Mouse (Mus musculus) adrenal gland, postnatal 4 days (tissue): ENCODE data around the gene Elovl5. TPM values are rescaled to one million over a fixed set of nuclear protein-coding genes. Genes with fewer than 3 reads are reported as not detected.

Source experiments
- DNase-seq, 2 experiments: peaks; one replicate each; pipeline ENCODE4 v3.0.0; 2021 to 2022; ENCODE audit warnings: low spot score in 2 of 2, mixed read lengths in 2 of 2
- total RNA-seq, 2 experiments: library from RNA; stranded (reverse); gene quantifications; 2 replicates each; pipeline ENCODE4 v1.2.3; 2021

The Elovl5 gene
- total RNA-seq, 2 experiments from 2014 or later = 226 to 250 TPM

GRCm38 (mm10) chr9:77953053-77953452, 35.9 kb downstream of the Elovl5 start:
- peak in 1 of 2 experiments; percentile 48 for DNase-seq

DNA sequence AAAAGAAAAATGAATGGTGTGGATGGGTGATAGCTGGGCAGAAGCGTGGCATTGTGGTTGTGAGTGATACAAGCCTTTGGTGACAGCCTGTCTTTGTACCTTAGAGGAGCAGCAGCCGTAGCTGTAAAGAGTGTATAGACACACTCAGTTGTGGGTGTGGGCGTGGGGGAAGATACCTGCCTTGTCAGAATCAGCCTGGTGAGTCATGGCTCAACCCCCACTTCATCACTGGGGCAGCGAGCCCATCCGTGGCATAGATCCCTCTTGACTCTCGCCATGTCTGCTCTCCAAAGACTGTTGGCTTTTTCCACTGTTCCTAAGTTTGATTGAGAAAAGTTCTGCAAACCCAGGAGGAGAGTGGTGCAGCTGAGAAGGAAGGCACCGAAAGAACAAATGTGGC, 37.3 kb downstream of the Elovl5 start:
- no peak for DNase-seq

DNA sequence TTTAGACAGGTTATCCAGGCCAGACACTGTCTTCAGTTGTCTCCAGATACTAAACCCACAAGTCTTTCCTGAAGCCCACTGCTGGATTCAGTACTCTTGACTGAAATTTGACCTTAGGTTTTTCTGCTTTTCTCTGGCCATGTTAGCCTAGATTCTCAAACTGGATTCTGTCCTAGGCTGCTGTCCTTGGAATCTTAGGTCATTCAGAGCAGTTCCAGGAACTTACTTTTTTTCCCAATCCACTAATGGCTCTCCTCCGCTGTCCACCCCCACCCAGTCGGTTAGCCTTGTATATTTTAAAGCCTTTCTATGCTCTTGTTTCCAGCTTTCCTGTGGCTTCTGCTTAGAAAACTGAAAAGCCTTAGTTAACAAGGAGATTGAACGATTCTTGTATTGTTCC, 37.8 kb downstream of the Elovl5 start:
- no peak for DNase-seq

GRCm38 (mm10) chr9:77955511-77955910, 38.3 kb downstream of the Elovl5 start:
- no peak for DNase-seq

GRCm38 (mm10) chr9:77955964-77956363, 38.8 kb downstream of the Elovl5 start:
- no peak for DNase-seq

DNA sequence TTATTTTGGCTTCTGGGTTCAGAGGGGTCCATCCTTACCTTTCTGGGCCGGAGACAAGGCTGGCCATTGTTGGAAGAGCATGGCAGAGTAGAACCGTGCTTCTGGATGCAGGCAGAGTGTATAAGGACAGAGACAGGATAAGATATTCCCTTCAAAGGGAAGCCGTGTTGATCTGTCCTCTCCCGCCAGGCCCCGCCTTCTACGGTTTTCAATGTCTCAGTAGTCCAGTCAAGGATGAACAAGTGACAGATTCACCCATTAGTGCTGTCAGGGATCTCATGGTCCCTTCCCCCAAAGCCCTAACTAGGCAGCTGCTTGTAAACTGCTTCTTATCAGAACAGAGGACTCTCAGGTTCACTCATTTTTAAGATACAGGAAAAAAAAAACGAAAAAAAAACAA, 41.2 kb downstream of the Elovl5 start:
- no peak for DNase-seq

- no peak for DNase-seq
These were observed 42.6 kb downstream of the Elovl5 start for GRCm38 (mm10) chr9:77959759-77960158.

GRCm38 (mm10) chr9:77961350-77961749, 44.2 kb downstream of the Elovl5 start:
- DNase-seq = no peak

DNA sequence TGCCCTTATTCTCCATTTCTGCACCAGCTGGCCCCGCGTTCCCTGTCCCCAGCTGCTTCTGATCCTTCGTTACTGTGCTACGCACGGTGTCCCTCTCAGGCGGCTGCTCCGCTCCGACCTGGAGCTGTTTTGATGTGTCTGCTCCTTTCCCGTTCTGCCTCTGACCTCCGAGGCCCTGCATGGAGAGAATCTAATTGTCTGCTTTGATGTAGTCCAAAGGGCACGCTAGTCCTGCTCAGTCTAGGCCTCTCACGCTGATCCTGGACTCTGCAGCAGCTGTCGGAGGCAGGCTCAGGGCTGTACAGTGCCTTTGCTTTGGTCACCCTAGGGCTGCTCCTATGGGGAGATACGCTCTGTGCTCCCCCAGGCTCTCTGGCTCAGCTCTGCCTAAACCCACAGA, 46.9 kb downstream of the Elovl5 start:
- no peak for DNase-seq

- no peak for DNase-seq
These were observed 48.1 kb downstream of the Elovl5 start for GRCm38 (mm10) chr9:77965287-77965686.

DNA sequence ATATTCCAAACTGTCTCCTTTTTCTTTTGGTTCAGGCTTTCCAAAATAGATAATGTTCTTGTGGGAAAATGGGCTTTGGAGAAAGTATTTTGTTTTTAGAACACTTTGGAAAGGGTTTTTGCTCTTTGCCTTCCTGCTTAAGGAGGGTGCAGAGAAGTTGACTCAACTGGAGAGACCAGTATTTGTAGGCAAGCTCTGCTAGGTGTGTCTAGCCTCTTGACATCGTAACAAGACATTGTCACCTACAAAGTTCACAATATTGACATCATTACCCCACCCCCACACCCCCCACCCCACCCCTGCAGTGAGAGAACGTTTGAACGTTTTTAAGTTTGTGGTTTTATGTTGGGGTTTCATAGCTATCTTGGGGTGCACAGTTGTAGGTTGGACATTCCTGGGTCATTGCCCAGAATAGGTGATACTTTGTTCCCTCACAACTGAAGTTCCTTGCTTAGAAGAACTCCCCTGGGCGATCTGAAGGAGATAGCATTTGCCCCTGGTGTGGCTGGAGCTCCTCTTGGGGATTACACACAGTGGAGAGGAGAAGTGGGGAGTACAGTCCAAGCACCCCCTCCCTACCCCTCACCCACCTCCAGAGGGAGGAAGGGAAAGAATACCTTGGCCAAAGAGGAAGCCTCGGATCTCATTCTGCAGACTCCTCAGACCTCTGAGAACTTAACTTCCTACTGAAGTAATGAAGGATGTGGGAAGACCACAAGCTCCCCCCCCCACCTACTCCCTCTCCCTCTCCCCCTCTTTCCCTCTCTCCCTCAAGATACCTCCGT, 48.8 kb downstream of the Elovl5 start:
- DNase-seq = no peak

DNA sequence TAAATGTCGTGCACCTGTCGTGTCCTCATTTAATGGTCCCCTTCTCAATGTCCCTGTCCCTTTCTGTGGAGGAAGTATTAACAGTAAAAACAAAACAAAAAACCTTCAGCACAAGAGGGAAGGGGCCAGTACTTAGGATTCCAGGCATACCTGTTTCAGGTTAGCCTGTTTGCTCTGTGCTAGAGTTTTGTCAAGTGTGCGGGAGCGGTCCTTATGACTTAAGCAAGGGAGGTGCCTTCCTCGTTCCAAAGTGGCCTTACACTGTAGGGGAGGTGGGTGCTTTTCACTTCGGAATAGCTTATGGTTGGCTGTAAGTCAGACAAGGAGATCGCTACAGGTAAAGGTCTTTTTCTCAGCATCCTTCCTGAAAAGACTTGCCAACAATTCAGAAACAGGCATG, 49.7 kb downstream of the Elovl5 start:
- DNase-seq = no peak

DNA sequence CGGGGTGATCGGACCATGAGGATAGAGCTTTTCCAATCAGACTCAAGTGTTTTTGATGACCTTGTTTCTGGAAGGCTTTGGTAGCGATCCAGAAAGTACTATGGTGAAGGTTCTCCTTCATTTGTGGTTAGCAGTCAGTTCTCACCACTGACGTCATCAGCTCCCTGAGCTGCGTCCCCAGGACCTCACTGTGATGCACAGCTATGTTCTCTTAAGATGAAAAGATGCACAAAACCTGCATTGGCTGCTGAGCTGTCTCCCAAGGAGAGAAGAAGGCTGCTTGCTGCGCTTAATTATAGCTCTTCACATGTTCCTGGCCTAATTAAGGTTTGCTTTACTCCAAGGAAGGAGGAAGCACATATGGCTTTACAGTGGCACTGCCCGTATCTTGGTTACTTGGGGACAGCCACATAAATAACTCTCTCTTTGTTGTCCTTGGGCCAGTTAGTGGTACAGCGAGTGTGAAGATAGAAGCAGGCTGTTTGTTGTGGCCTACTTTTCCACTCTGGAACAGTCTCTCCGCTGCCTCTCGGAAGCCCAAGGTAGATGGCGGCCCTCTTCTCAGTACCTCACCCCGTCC, 50.5 kb downstream of the Elovl5 start:
- no peak for DNase-seq

DNA sequence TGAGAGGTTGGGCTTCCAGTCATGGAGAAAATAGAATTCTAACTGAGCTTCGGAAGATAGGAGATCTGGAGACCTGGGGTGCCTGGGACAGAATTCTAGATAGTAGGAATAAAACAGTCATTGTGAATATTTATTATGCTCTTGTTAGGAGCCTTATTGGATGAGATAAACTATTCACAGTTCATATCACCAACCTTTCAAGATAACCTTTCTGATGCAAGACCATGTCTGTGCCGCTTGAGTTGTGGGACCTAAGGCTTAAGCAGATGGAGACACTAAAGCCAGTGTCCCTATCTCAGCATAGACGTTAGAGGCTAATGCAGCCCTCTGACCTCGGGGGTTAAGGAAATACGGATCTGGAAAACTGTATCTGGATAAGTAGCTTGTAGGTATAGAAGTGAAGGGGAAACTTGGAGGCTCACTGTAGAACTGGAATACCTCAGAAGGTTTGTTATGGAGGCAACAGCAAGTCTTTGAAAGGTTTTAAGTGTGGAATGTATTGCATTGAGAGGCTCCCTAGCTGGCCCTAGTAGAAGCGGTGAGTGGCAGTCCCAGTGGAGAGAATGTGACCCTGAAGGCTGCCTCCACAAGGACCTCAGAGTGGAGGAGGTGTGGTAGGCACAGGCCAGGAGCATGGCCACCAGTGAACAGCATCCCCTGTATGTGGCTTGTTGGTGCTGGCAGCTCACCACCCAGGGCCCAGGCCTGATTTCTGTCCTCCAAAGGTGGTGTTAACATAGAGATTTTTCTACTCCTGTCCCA, 52.2 kb downstream of the Elovl5 start:
- DNase-seq = no peak

GRCm38 (mm10) chr9:77979000-77979399, 61.8 kb downstream of the Elovl5 start:
- DNase-seq = no peak

- DNase-seq = no peak
These were observed 65.5 kb downstream of the Elovl5 start for GRCm38 (mm10) chr9:77982616-77983015.

DNA sequence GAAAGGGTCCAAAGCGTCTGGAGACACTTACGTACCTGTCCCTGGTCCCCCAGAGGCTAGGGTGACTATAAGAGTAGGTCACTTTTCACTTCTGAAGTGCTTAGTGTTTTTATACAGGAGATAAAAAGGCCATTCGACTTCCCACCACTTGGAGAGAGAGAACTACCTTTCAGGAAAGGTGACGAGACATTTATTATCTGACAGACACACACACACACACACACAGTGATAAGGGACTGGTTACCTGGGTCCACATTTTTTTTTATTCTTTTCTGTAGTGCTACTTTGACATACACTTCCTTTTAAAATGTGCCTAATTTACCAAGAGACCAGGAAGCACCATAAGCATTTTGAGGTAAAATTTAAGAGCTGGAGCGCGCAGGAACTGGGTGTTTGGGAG, 66.4 kb downstream of the Elovl5 start:
- no peak for DNase-seq

DNA sequence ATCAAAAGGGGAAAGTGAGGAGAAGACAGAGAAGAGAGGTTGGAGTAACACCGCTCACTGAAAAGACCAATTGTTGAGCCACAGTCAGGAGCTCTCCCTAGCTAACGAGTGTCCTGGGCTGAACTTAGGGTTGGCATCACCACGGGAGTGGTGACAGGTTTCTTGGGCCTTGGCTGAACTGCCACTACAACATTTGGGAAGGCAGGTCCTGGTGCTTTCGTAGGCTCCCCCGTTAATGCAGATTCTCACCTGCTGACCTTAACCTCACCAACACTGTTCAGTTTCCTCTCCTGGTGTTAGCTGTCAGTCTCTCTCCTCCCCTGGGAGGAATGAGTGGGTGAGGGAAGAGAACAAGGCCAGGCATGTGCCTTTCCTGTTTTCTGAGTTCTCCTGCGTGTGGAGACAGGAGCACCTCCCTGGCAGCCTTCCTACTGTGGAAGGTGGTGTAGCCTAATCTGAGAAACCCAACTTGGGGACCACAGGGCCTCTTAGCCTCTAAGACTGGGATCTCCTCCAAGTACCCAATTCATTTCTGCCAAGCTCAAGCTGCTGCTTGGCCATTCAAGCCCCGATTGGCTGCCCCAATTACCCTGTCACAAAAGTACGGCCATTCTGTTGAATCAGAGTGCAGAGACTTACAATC, 69.1 kb downstream of the Elovl5 start:
- DNase-seq = no peak

DNA sequence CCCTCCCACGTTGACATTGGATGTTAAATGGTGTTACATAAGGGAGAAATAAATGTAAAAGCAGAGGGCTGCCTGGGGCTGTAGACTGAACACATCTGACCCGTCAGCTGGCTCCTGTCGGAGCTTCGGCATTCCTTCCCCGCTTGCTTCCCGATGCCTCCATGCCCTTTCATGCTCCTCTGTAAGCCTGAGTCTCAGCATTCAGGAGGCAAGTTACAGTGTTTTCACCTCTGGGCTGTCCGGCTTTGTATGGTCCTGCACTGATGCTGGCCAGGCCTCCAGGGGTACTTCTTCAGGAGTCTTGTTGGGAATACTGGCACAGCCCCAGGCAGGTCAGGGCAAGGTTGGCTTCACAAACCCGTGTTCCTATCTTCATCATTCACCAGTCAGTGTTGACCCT, 72.5 kb downstream of the Elovl5 start:
- DNase-seq = no peak

DNA sequence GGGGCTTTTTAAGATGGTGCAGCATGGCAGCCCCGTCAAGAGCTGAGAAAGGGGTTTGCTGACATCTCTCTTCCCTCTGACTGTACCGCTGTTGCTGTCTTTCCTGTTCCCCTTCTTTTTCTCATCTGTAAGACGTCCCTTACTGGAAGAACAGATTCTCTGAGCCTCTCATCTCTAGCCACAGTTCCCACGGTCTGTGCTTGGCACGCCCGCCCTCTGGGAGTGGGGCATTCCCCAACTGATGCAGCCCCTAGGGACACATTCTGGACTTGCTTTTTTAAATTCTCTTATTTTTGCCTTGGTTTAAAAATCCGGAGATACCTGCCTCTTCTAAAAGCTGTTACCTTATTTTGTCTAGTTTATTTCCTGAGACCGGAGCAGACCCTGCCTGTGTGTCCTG, 73.1 kb downstream of the Elovl5 start:
- DNase-seq = no peak

GRCm38 (mm10) chr9:77991650-77992049, 74.5 kb downstream of the Elovl5 start:
- no peak for DNase-seq

DNA sequence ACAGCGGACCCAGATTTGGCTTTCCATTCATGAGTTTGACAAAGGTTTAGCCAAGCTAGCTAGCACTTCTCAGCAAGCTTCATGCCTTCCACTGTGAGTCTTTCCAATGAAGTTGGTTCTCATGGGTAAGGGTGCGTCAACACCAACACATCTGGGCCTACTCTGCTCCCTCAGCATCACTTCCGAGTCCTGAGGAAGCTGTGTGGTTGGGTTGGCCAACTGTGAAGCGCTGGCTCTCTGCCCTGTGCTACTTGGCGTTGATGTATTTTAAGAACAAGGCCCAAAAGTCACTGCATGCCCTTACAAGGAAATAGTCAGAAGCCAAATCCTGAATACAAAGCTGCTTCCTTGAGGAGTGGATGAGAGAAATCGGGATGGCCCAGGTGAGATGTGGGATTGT, 75.1 kb downstream of the Elovl5 start:
- no peak for DNase-seq
